Mouse (Mus musculus) megakaryocyte, adult 5-6 weeks (primary cell): Measurements from ENCODE around the gene Ddx6. TPM values are rescaled to one million over a fixed set of nuclear protein-coding genes. Genes with fewer than 3 reads are reported as not detected.
"Not testable (repeated sequence)": the region's sequence is repeated elsewhere in the genome, so short reads cannot be mapped to it uniquely, and the experiment has no call there.

Experiments used
- ATAC-seq: 2 replicates; pipeline ENCODE4 v1.8.0; 2016; ENCODE audit warnings: mild to moderate bottlenecking, inconsistent platforms; ENCODE audit not compliant: poor library complexity, severe bottlenecking
- total RNA-seq, 2 experiments: library from RNA; stranded (forward) in 1 of 2; stranded (reverse) in 1 of 2; fragments of 153-499, 151-499 nt in 1 of 2; fragments of 221-1000, 200-1000 nt in 1 of 2; gene quantifications; 2 replicates each; pipeline versions ENCODE4 v1.2.3 to v1.2.4; 2015 to 2017

Ddx6 gene
- total RNA-seq, 2 experiments from 2014 or later = 60.2 to 71.2 TPM

GRCm38 (mm10) chr9:44640028-44640427 lies 35.3 kb downstream of the Ddx6 start:
- ATAC-seq = not testable (repeated sequence)

GRCm38 (mm10) chr9:44640646-44641357 lies 36.1 kb downstream of the Ddx6 start:
- ATAC-seq = no peak

DNA sequence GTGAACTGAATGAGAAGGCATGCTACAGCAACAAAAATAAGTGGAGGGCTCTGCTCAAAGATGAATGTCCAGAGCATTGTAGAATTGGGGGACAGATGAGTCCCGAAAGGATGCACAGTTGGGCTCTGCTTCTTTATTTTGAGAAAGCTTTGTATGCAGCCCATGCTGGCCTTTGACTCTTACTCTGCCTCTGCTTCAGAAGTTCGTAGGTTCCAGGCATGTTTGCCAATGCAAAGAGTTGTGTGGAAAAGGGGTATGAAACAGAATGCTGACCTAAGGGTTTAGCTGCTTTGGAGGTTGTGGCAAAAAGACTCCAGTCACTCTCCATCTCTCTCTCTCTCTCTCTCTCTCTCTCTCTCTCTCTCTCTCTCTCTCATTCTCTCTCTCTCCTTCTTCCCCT lies 36.9 kb downstream of the Ddx6 start:
- no peak for ATAC-seq

GRCm38 (mm10) chr9:44643103-44643502 lies 38.4 kb downstream of the Ddx6 start:
- no peak for ATAC-seq

DNA sequence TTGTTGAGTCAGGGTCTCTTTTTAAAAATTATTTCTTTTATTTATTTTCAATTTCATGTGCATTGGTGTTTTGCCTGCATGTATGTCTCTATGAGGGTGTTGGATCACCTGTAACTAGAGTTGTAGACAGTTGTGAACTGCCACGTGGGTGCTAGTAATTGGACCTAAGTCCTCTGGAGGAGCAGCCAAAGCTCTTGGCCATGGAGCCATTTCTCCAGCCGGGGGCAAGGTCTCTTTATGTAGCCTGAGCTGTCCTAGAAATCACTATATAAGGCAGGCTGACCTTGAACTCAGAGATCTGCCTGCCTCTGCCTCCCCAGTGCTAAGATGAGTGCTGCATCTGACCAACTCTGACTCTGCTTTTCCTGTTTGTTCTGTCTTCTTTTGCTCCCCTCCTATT lies 39.5 kb downstream of the Ddx6 start:
- ATAC-seq = no peak

- ATAC-seq = no peak
These were observed 40.8 kb downstream of the Ddx6 start for GRCm38 (mm10) chr9:44645481-44645880.

DNA sequence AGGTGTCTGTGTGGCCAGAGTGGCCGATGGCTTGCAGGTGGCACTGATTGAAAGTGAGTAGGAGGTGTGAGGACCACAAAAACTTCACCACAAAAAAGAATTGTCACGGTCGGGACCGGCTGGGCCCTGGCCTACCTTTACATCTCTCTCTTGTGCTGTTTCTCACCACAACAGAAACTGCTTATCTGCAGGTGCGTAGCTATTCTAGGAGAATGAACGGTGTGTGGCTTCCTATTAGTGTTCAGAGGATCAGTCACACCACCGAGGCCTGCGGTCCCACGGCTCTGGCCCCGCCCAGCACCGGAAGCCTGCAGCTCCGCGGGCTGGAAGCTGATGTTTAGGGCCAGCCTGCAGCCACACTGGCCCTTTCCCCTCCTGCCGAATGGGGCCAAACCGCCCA lies 41.2 kb downstream of the Ddx6 start:
- ATAC-seq = peak; percentile 93

DNA sequence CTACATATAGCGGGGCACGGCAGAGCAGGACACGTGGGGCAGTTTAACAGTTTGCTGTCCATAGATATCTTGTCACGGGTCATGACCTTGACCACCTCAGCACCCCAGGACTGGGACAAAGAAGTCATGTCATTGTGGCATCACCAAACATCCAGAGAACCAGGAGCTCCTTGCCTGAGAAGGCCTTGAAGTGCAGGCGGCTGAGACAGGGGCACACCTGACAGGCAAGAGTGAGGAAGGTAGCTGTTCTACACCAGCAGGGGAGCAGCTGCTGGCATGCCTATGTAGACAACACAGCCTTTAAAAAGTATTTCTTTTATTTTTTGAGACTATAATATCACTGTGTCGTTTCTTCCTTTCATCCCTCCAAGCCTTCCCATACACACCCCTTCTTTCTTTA lies 41.7 kb downstream of the Ddx6 start:
- ATAC-seq = no peak

- ATAC-seq = no peak
These were observed 42.3 kb downstream of the Ddx6 start for GRCm38 (mm10) chr9:44647026-44647425.

GRCm38 (mm10) chr9:44647656-44648055 lies 43.0 kb downstream of the Ddx6 start:
- no peak for ATAC-seq

DNA sequence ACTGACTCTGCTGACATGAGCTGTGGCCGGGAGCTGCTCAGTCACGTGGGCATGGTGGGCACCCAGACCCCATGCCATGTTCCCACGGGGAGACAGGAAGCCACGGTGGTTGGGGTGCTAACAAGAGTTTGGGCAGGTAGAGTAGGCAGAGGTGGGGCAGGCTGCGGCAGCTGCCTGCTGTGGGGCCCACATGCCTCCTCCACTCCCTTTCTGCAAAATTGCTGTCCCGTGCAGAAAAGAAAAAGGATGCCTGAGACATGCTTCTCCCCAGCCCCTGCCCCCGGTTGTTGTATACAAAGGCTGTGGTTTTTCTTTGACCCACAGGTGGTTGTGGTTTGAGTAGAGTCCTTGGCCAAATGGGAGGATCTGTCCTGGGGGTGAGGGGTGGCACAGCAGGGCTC lies 44.2 kb downstream of the Ddx6 start:
- no peak for ATAC-seq

DNA sequence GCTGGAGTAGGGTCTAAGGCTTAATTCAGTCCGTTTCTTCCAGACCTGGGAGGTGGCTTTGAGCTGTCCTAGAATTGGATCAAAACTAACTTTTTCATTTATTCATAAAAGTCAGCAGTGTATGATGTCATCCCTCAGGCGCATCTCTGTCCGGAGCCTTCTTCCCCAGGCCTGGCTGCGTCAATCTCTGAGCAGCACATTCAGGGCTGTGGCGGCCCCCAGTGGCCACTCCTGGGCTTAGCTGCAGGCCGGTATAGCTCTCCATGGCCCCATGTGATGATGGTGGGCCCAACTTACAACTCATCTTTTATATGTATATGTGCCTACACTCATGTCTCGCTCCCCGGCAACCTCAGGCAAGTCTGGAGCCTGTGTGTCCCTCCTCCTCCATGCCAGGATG lies 47.3 kb downstream of the Ddx6 start:
- peak; percentile 88 for ATAC-seq

- ATAC-seq = no peak
These were observed 49.2 kb downstream of the Ddx6 start for GRCm38 (mm10) chr9:44653896-44654295.

DNA sequence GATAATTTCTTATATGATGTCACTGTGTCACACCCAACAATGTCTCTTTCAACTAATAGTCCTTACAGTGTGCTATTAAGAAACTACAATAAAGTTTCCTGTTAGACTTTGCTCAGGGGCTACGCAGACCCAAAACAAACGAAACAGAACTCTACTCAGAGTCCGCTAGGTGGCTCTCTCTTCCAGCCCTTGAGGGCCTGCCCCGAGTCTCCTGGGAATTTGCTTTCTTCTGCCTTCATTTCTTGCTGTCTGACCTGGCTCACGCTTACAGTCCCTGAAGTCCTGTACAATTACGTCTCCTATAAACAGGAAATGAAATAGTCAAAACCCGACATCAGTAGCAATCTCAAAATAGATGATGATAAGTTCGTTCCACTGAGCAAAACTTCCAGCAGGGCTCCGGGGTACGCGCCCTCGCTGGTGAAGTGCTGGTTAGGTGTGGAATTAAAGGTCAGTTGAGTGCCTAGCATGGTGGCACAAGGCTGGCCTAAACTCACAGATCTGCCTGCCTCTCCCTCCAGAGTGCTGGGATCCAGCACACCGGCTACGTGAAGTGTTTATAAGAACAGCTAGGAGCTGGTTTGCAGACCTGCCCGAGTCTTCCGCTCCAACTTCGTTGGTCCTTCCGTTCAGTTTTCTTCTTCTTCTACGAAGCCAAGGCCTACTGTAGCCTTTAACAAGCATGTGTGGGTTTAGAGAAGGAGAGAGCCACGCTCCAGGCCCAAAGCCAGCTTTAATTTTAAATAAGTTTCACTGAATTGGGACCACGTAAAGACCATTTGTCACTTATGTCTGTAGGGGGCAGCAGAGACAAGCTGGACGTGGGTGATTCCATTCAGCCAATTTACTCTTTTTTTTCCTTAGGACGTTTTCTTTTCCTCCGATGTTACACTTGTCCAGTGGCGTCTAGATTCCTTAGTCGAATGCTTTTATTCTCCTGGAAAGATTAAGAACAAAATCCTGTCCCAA lies 50.7 kb downstream of the Ddx6 start:
- ATAC-seq = peak; percentile 75

DNA sequence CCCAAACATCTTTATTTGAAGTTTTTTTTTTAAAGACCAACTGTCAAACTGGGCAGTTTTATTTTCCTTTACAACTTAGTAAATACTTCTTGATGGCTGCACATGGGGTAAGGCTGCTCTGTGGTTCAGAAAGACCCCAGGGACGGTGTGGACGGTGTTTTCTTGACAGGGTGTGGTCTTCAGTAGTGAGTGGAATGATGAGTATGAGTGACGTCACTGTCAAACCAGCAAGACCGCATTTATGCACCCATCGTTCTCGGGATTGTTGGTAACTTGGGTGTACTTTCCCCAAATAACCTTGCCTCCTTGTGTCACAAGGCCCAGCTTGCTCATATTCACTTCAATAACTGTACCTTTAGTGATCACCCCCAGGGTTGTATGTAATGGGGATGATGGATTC lies 59.0 kb downstream of the Ddx6 start:
- no peak for ATAC-seq

DNA sequence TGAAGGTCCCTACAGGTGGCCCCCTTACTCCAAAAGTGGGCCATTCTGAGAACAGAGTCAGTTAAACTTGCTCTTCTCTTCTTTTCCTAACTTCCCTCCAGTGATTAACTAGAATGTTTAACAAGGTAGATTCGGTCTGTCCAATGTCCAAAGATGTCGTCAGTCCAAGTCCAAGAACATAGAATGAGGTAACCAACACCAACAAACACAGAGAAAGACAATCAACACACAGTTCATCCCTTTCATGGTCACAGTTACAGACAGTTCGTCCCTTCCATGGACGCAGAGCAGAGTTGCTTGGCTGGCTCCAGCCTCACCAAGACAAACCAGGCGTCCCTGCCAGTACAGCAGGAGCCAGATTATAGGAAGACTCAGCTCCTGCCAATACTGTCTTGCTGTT lies 66.7 kb downstream of the Ddx6 start:
- no peak for ATAC-seq

DNA sequence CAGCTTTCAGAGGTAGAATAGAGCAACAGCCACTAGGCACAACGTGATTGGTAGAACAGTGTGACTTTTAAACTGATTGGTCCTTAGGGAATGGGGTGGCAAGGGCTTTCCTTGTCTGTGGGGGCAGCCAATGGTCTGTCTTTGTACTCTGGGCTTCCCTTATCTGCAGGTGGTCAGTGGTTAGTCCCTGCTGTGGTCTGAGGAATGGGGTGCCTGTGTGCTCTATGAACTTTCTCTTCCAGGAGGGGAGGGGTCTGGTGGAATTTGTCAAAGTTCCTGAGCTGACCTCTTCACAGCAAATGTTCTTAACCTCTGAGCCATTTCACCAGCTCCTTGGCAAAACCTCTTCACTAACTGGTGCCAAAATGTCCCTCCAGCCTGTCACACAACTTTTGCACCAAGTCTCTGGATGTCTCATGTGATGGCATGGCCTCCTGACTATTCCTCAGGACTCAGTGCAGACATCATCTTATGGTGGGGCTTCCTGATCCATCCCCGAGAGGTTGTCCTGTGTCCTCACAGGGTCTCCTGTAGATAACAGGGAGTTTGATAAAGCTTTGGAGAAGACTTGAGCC lies 67.7 kb downstream of the Ddx6 start:
- no peak for ATAC-seq

GRCm38 (mm10) chr9:44673005-44673404 lies 68.3 kb downstream of the Ddx6 start, which contains the start of gene Treh:
Gene Treh (plus strand): TSS chr9:44673233.
- ATAC-seq = no peak

- no peak for ATAC-seq
These were observed 73.7 kb downstream of the Ddx6 start for GRCm38 (mm10) chr9:44678288-44678871.

- no peak for ATAC-seq
These were observed 74.9 kb downstream of the Ddx6 start for GRCm38 (mm10) chr9:44679565-44679964.

- no peak for ATAC-seq
These were observed 78.4 kb downstream of the Ddx6 start for GRCm38 (mm10) chr9:44683046-44683445.
